Mouse (Mus musculus) right cerebral cortex, adult 2 months (tissue): Measurements from ENCODE around the gene Tdp2.
"Not testable (repeated sequence)": the region's sequence is repeated elsewhere in the genome, so short reads cannot be mapped to it uniquely, and the experiment has no call there.

Experiments used
- DNase-seq, 2 experiments: peaks; one replicate each; pipeline ENCODE4 v3.0.0; 2021 to 2022; ENCODE audit warnings: low spot score in 2 of 2

Tdp2 gene

GRCm38 (mm10) chr13:24824647-24825046 is 6.8 kb upstream of the Tdp2 start:
- DNase-seq, result no peak

- no peak for DNase-seq
Measured at GRCm38 (mm10) chr13:24825587-24825986, 5.9 kb upstream of the Tdp2 start.

- no peak for DNase-seq
Measured at GRCm38 (mm10) chr13:24826116-24826515, 5.4 kb upstream of the Tdp2 start.

GRCm38 (mm10) chr13:24830756-24831352 is 625 bp upstream of the Tdp2 start:
- no peak for DNase-seq

GRCm38 (mm10) chr13:24832131-24832810 is 792 bp downstream of the Tdp2 start:
- no peak for DNase-seq

GRCm38 (mm10) chr13:24832811-24833155 is 1.3 kb downstream of the Tdp2 start:
- DNase-seq, result no peak

- DNase-seq, result not testable (repeated sequence)
Measured at GRCm38 (mm10) chr13:24837765-24838164, 6.3 kb downstream of the Tdp2 start.

GRCm38 (mm10) chr13:24839831-24840230 is 8.4 kb downstream of the Tdp2 start:
- DNase-seq, result no peak

- no peak for DNase-seq
Measured at GRCm38 (mm10) chr13:24841702-24842101, 10.2 kb downstream of the Tdp2 start.

GRCm38 (mm10) chr13:24844983-24845955 is 13.8 kb downstream of the Tdp2 start, which contains the start of gene D130043K22Rik:
TSS of gene D130043K22Rik (plus strand) at chr13:24845135.
- DNase-seq, result peak; percentile 75 to 84

GRCm38 (mm10) chr13:24849318-24849717 is 17.8 kb downstream of the Tdp2 start:
- no peak for DNase-seq

GRCm38 (mm10) chr13:24851989-24852388 is 20.5 kb downstream of the Tdp2 start:
- no peak for DNase-seq

- DNase-seq, result no peak
Measured at GRCm38 (mm10) chr13:24852570-24852969, 21.1 kb downstream of the Tdp2 start.

GRCm38 (mm10) chr13:24859115-24859514 is 27.6 kb downstream of the Tdp2 start:
- no peak for DNase-seq

- no peak for DNase-seq
Measured at GRCm38 (mm10) chr13:24861084-24861483, 29.6 kb downstream of the Tdp2 start.

GRCm38 (mm10) chr13:24862021-24862420 is 30.5 kb downstream of the Tdp2 start:
- DNase-seq, result no peak

GRCm38 (mm10) chr13:24862520-24862919 is 31.0 kb downstream of the Tdp2 start:
- DNase-seq, result peak; percentile 59 to 63

- DNase-seq, result no peak
Measured at GRCm38 (mm10) chr13:24866430-24867402, 35.2 kb downstream of the Tdp2 start.

- DNase-seq, result no peak
Measured at GRCm38 (mm10) chr13:24867789-24868188, 36.3 kb downstream of the Tdp2 start.

GRCm38 (mm10) chr13:24868233-24868632 is 36.8 kb downstream of the Tdp2 start:
- no peak for DNase-seq

- DNase-seq, result no peak
Measured at GRCm38 (mm10) chr13:24879359-24880040, 48.0 kb downstream of the Tdp2 start.
